Mouse (Mus musculus): ENCODE data around the gene Lpin2. TPM values are rescaled to one million over a fixed set of nuclear protein-coding genes. Genes with fewer than 3 reads are reported as not detected.

Lpin2 gene
- polyA plus RNA-seq, 1 experiment from 2014 or later = 93.2 TPM

DNA sequence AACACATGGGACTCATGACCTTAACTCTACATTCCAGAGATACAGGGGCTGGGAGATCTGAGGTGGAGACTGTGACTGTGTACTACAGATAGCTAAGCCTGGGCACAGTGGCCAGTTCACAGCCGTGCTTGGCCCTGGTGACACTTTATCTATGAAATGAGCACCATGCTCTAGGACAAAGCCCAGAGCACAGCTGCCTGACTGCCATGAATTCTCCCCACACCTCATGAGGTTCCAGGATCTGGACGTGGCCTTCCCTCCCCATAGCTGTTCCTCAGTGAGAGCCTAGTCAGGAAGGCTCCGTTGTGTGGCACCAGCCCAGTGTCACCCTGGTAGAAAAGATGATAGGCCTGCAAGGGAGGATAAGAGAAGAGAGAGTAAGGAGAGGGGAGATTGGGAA lies 86.2 kb downstream of the Lpin2 start:
- no peaks in the 10 kb centered on the region for H3K36me3 ChIP-seq (ENCODE audit: control insufficient read depth, insufficient read depth, low read length)
- H3K4me2 ChIP-seq (replicated peaks; ENCODE audit: low read depth, low read length) = no peak overlapping the region
- H3K9ac ChIP-seq (ENCODE audit: low read depth, low read length) = no peak overlapping the region
- no peaks in the 10 kb centered on the region for H3K27me3 ChIP-seq (ENCODE audit: control insufficient read depth, insufficient read depth, low read length)
- H3K9me3 ChIP-seq (ENCODE audit: control insufficient read depth, low read length) = no peaks in the 10 kb centered on the region
- H3K4me3 ChIP-seq (ENCODE audit: low read length) = no peak overlapping the region
- WGBS = 84% methylated on average over 3 of the region's 3 CpGs
- H3K27ac ChIP-seq (ENCODE audit: low read depth, low read length) = no peak overlapping the region
- no peak for ATAC-seq (ENCODE audit: low FRiP score, low TSS enrichment)
- no peaks in the 10 kb centered on the region for H3K4me1 ChIP-seq (ENCODE audit: control insufficient read depth, insufficient read depth, low read length)

DNA sequence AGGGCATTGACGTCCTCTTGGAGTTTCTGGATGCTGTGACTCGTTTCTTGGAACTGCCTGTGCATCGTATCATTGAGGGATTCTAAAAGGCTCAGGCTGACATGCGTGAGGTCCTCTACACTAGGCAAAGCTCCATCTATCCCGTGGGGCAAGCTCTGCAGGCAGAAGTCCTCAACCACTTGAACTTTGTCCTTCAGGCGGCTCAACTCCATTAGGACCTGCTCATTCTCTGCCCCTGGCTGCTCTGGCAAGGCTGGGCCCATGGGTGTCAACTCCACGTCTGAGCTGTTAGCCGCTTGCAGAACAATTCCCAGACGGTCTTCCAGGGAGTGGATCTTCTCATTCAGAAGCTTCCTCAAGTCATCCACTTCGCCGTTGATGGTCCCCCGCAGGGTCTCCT lies 91.5 kb downstream of the Lpin2 start:
- no peaks in the 10 kb centered on the region for H3K27me3 ChIP-seq (ENCODE audit: control insufficient read depth, insufficient read depth, low read length)
- WGBS = 91% methylated on average over 12 of the region's 12 CpGs
- no peak for ATAC-seq (ENCODE audit: low FRiP score, low TSS enrichment)
- no peaks in the 10 kb centered on the region for H3K4me1 ChIP-seq (ENCODE audit: control insufficient read depth, insufficient read depth, low read length)
- no peaks in the 10 kb centered on the region for H3K36me3 ChIP-seq (ENCODE audit: control insufficient read depth, insufficient read depth, low read length)
- no peak overlapping the region for H3K4me2 ChIP-seq (replicated peaks; ENCODE audit: low read depth, low read length)
- no peak overlapping the region for H3K4me3 ChIP-seq (ENCODE audit: low read length)
- no peak overlapping the region for H3K9ac ChIP-seq (ENCODE audit: low read depth, low read length)
- H3K27ac ChIP-seq (ENCODE audit: low read depth, low read length) = no peak overlapping the region
- no peaks in the 10 kb centered on the region for H3K9me3 ChIP-seq (ENCODE audit: control insufficient read depth, low read length)

DNA sequence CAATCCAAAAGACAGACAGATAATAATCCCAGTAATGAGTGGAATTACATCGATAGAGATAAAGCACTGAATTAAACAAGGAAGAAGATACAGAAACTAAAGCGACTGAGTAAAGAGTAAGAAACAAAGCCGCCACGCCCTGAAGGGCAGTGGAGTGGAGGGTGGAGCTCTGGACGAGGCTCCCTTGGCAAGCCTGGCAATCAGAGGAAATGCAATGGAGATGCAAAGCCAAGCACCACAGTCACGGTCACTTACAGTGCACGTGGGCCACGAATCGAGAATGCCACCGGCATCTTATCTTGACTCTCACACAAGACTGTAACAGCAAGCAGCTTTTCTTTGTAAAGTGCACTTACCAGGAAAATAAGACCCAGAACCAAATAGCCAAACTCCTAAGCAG lies 94.4 kb downstream of the Lpin2 start:
- no peak for ATAC-seq (ENCODE audit: low FRiP score, low TSS enrichment)
- Histone ChIP-seq H3K4me1 (ENCODE audit: control insufficient read depth, insufficient read depth, low read length) (no peaks in the 10 kb centered on the region), H3K4me2 (replicated peaks; ENCODE audit: low read depth, low read length) (no peak overlapping the region), H3K36me3 (ENCODE audit: control insufficient read depth, insufficient read depth, low read length) (no peaks in the 10 kb centered on the region), H3K4me3 (ENCODE audit: low read length) (no peak overlapping the region), H3K27me3 (ENCODE audit: control insufficient read depth, insufficient read depth, low read length) (no peaks in the 10 kb centered on the region), H3K27ac (ENCODE audit: low read depth, low read length) (no peak overlapping the region), H3K9me3 (ENCODE audit: control insufficient read depth, low read length) (no peaks in the 10 kb centered on the region), H3K9ac (ENCODE audit: low read depth, low read length) (no peak overlapping the region)
- WGBS = 92% methylated on average over 10 of the region's 10 CpGs

DNA sequence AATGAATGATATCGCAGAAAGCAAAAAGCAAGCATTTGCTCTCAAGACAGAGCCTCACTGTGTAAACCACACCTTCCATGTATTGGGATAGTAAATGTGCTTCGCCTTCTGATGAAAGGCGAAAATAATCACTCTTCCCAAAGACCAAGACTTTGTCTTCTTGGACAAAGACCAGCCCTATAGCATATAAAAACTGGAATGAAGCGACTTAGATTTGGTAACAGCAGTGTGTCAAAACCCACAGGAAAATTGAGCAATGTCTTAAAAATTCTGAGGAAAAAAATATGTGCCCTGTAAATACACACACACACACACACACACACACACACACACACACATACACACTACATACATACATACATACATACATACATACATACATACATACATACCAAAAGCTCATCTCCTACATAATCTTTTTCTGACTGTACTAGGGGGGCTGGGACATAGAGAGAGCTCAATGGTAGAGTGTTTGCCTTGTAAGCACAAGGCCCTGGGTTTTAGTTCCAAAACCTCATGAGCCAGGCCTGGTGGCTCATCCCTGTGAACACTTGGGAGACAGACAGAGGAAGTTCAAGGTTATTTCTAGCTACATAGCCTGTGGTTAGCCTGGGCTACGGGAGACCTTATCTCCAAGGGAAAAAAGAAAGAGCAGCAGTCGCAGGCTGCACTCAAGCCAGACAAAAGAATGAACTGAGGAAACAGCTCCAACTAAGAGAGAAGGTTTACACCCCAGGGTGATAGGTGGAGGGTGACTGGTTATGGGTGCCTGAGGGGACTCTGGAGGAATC lies 95.5 kb downstream of the Lpin2 start:
- H3K4me2 ChIP-seq (replicated peaks; ENCODE audit: low read depth, low read length) = no peak overlapping the region
- H3K4me3 ChIP-seq (ENCODE audit: low read length) = no peak overlapping the region
- H3K9me3 ChIP-seq (ENCODE audit: control insufficient read depth, low read length) = no peaks in the 10 kb centered on the region
- H3K36me3 ChIP-seq (ENCODE audit: control insufficient read depth, insufficient read depth, low read length) = no peaks in the 10 kb centered on the region
- no peak overlapping the region for H3K9ac ChIP-seq (ENCODE audit: low read depth, low read length)
- no peaks in the 10 kb centered on the region for H3K4me1 ChIP-seq (ENCODE audit: control insufficient read depth, insufficient read depth, low read length)
- no peak overlapping the region for H3K27ac ChIP-seq (ENCODE audit: low read depth, low read length)
- H3K27me3 ChIP-seq (ENCODE audit: control insufficient read depth, insufficient read depth, low read length) = no peaks in the 10 kb centered on the region
- WGBS = 92% methylated on average over 6 of the region's 6 CpGs
- no peak for ATAC-seq (ENCODE audit: low FRiP score, low TSS enrichment)

DNA sequence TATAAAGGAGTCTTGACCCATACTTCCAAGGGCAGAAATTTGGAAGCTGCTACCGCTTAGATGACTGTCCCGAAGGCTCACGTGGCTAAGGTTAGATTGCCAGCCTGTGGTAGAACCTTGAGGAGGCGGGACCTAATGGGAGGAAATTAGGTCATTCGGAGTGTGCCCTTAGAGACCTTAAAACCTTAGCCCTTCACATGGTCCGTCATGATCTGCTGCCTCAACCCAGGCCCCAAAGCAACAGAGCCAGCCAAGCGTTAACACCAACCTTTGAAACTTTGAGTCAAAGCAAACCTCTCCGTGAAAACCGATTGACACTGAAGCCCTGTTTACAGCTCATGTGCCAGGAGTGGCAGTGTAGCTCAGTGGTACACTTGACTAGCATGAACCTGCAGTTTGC lies 100.4 kb downstream of the Lpin2 start:
- H3K9me3 ChIP-seq (ENCODE audit: control insufficient read depth, low read length) = no peaks in the 10 kb centered on the region
- ATAC-seq (ENCODE audit: low FRiP score, low TSS enrichment) = peak; percentile 44; the same call in 1 of the 2 replicates
- 76% methylated on average over 9 of the region's 9 CpGs for WGBS
- no peak overlapping the region for H3K9ac ChIP-seq (ENCODE audit: low read depth, low read length)
- H3K27ac ChIP-seq (ENCODE audit: low read depth, low read length) = no peak overlapping the region
- no peak overlapping the region for H3K4me2 ChIP-seq (replicated peaks; ENCODE audit: low read depth, low read length)
- peaks cover 7% of the 10 kb centered on the region; the same call in 1 of the 2 replicates for H3K4me1 ChIP-seq (ENCODE audit: control insufficient read depth, insufficient read depth, low read length)
- no peaks in the 10 kb centered on the region for H3K27me3 ChIP-seq (ENCODE audit: control insufficient read depth, insufficient read depth, low read length)
- H3K36me3 ChIP-seq (ENCODE audit: control insufficient read depth, insufficient read depth, low read length) = no peaks in the 10 kb centered on the region
- H3K4me3 ChIP-seq (ENCODE audit: low read length) = no peak overlapping the region

DNA sequence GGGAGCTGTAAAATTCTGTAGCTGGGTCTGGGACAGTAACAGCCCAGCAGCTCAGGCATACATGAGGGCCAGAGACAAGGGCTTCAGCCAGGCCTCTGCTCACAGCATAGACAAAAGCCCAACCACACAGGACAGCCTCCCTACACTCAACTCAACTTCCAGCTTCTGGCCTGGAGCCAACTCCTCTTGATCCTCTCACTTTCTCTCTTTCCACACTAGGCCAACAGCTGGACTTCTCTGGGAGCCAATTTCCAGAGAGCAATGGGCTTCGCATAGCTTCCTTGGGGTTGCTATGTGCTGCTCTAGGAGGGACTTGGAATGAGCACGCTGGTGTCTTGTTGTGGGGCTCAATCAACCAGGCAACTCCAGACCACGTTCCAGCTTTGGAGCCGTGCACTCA lies 100.9 kb downstream of the Lpin2 start:
- no peaks in the 10 kb centered on the region for H3K27me3 ChIP-seq (ENCODE audit: control insufficient read depth, insufficient read depth, low read length)
- H3K27ac ChIP-seq (ENCODE audit: low read depth, low read length) = no peak overlapping the region
- no peaks in the 10 kb centered on the region for H3K9me3 ChIP-seq (ENCODE audit: control insufficient read depth, low read length)
- no peak overlapping the region for H3K4me3 ChIP-seq (ENCODE audit: low read length)
- ATAC-seq (ENCODE audit: low FRiP score, low TSS enrichment) = peak; percentile 86
- H3K36me3 ChIP-seq (ENCODE audit: control insufficient read depth, insufficient read depth, low read length) = no peaks in the 10 kb centered on the region
- 79% methylated on average over 4 of the region's 4 CpGs for WGBS
- H3K9ac ChIP-seq (ENCODE audit: low read depth, low read length) = no peak overlapping the region
- H3K4me2 ChIP-seq (replicated peaks; ENCODE audit: low read depth, low read length) = no peak overlapping the region
- H3K4me1 ChIP-seq (ENCODE audit: control insufficient read depth, insufficient read depth, low read length) = peaks cover 7% of the 10 kb centered on the region; the same call in 1 of the 2 replicates

DNA sequence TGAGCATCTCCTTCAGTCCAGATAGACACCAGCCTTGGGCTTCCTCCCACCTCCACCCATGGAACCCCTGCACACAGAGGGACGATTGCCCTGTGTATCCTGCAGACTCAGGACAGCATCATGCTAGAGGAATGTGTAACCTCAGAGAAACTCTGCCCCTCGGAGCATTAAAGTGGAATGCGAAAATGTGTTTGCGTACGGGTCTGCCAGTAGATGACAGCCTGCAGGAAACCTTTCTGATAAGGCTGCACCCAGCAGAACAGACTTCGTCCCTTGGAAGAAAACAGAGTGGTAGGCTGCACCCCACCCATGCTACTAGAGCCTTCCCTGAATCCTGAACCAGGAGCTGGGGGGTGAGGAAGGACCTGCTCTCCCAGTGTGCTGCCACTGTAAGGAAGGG lies 102.5 kb downstream of the Lpin2 start:
- Histone ChIP-seq H3K9me3 (ENCODE audit: control insufficient read depth, low read length) (no peaks in the 10 kb centered on the region), H3K9ac (ENCODE audit: low read depth, low read length) (no peak overlapping the region)
- ATAC-seq (ENCODE audit: low FRiP score, low TSS enrichment) = no peak

DNA sequence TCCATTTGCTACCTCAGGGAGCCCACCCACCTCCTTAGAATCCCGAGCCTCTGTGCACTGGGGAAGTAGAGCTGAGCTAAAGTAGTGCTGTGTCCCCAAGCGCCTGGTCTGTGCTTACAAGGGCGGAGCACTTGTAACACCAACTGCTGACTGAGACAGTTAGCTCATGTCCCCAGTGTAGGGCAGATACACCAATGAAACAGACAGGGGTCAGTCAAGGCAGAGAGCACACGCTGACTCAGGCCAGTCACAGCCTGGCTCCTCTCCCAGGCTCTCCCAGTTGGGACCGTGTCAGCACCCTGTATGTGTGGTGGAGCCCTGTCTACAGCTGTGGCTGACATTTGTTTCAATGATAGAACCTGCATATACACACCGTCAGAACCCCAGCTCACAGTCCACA lies 103.6 kb downstream of the Lpin2 start:
- Histone ChIP-seq H3K4me2 (replicated peaks; ENCODE audit: low read depth, low read length) (no peak overlapping the region), H3K27me3 (ENCODE audit: control insufficient read depth, insufficient read depth, low read length) (no peaks in the 10 kb centered on the region), H3K36me3 (ENCODE audit: control insufficient read depth, insufficient read depth, low read length) (no peaks in the 10 kb centered on the region), H3K27ac (ENCODE audit: low read depth, low read length) (no peak overlapping the region), H3K9me3 (ENCODE audit: control insufficient read depth, low read length) (no peaks in the 10 kb centered on the region), H3K4me3 (ENCODE audit: low read length) (no peak overlapping the region), H3K9ac (ENCODE audit: low read depth, low read length) (no peak overlapping the region), H3K4me1 (ENCODE audit: control insufficient read depth, insufficient read depth, low read length) (peaks cover 7% of the 10 kb centered on the region; the same call in 1 of the 2 replicates)
- WGBS = 60% methylated on average over 6 of the region's 6 CpGs
- no peak for ATAC-seq (ENCODE audit: low FRiP score, low TSS enrichment)

More for the DNA sequence above, 102.5 kb downstream of the Lpin2 start:
- Histone ChIP-seq H3K36me3 (ENCODE audit: control insufficient read depth, insufficient read depth, low read length) (no peaks in the 10 kb centered on the region), H3K27ac (ENCODE audit: low read depth, low read length) (no peak overlapping the region), H3K4me1 (ENCODE audit: control insufficient read depth, insufficient read depth, low read length) (peaks cover 7% of the 10 kb centered on the region; the same call in 1 of the 2 replicates), H3K27me3 (ENCODE audit: control insufficient read depth, insufficient read depth, low read length) (no peaks in the 10 kb centered on the region), H3K4me2 (replicated peaks; ENCODE audit: low read depth, low read length) (no peak overlapping the region), H3K4me3 (ENCODE audit: low read length) (no peak overlapping the region)
- 40% methylated on average over 6 of the region's 6 CpGs for WGBS

DNA sequence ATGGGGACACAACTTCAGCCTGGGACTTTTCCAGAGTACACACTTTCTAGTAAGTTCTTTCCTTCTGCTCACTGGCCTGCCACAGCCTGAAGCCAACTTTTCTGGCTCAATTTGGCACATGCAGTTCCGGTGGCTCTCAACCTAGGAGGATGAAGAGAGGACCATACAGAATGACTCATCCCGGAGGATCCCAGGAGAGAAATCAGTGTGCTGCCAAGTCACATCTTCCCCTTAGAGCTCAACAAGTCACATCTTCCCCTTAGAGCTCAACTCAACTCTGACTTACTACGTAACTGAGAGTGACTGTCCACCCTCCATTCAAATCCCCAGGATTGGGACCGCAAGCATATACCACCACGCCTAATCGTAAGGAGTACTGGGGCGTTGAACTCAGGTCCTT lies 105.2 kb downstream of the Lpin2 start:
- Histone ChIP-seq H3K27me3 (ENCODE audit: control insufficient read depth, insufficient read depth, low read length) (no peaks in the 10 kb centered on the region), H3K4me2 (replicated peaks; ENCODE audit: low read depth, low read length) (no peak overlapping the region), H3K4me3 (ENCODE audit: low read length) (no peak overlapping the region), H3K9me3 (ENCODE audit: control insufficient read depth, low read length) (no peaks in the 10 kb centered on the region), H3K36me3 (ENCODE audit: control insufficient read depth, insufficient read depth, low read length) (no peaks in the 10 kb centered on the region), H3K27ac (ENCODE audit: low read depth, low read length) (no peak overlapping the region), H3K9ac (ENCODE audit: low read depth, low read length) (no peak overlapping the region), H3K4me1 (ENCODE audit: control insufficient read depth, insufficient read depth, low read length) (peaks cover 7% of the 10 kb centered on the region; the same call in 1 of the 2 replicates)
- ATAC-seq (ENCODE audit: low FRiP score, low TSS enrichment) = no peak
- 95% methylated on average over 7 of the region's 7 CpGs for WGBS
